Mouse (Mus musculus): ENCODE data around the gene Phtf2.
"Not testable (repeated sequence)": the region's sequence is repeated elsewhere in the genome, so short reads cannot be mapped to it uniquely, and the experiment has no call there.

The Phtf2 gene

DNA sequence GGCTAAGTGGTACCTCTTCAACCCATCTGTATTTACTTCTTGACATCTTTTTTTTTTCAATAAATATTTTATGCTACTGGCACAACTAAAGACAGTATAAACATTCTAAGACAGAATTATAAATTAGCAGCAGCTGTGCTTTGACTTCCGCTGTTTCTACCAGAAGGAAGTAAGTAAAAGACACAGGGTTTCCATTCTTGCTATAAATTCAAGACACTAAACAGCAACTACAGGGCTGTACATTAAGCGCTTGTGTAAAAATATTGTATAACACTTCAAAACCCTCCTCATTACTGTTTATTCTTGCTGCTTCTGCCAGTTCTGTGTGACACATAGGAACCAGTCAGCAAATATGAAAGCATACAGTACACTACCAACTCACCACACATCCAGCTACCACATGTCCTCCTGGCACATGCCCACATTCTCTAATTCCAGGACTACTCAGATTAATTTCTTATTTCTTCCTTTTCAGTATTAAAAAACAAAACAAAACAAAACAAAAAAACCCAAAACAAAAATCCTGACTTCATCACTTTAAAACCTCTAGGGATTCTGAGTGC lies 16.6 kb downstream of the Phtf2 start:
- CTCF ChIA-PET: interaction anchor here (0.7 kb wide), 1 partner anchor 492 kb away, joined by 3 read pairs; no protein-coding TSS in a partner anchor

DNA sequence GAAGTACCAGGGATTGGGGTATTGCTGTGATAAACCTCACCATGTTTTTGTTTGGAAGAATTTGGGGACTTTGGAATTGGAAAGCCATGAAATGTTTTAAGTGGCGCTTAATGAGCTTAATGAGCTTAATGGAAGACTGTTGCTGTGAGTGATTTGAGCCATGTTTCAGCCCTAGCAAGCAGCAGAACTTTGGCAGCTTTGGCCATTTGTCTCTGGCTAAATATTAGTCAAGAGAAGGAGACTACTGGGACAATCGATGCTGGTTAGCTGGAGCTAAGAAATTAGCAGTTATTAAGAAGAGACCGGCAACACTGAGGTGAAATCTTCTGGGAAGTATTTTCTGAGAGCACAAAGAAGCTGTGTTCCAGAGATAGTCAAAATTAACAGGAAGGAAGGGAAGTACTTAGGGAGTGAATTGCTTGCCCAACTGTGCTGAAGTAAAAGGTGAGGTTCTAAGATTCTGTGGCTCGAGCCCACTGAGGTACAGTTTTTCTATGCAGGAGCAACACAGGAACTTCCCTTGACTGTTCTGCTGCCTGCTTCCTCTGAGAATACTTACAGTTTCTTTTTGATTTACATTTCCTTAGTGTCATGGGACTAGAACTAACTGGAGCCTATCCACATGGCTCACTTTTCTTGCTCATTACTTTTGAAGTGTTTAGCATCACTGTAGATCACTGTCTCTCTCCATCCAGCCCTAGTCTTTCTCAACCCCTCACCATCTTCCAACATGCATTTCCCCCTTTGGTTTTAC lies 17.5 kb downstream of the Phtf2 start:
- CTCF ChIA-PET: no interaction called here

- CTCF ChIA-PET: no interaction called here
Observed at GRCm38 (mm10) chr5:20861901-20862300, 20.0 kb downstream of the Phtf2 start.

DNA sequence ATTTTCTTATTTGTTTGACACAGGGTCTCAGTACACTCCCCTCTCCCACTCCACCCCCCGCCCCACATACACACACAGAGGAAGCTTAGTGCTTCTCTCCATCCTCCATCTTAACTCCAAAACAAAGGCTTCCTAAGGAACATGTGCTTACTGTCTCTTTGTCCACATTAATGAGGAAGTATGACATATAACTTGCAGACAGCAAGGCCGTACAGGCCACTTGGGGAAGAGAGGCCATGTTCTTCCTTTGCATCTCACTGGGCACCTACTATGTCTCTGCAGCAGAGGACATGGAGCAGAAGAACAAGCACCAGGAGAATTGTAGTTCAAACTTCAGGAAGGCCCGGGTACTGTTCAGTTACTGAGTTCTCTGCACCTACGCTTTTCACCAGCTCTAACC lies 21.4 kb downstream of the Phtf2 start:
- CTCF ChIA-PET: interaction anchor here (0.6 kb wide), 1 partner anchor 18 kb away, joined by 3 read pairs; no protein-coding TSS in a partner anchor

- CTCF ChIA-PET: no interaction called here
Observed at GRCm38 (mm10) chr5:20858404-20858803, 23.5 kb downstream of the Phtf2 start.

- CTCF ChIA-PET: interaction anchor here (0.5 to 1.4 kb wide), 2 partner anchors 15 to 1434 kb away, joined by 3 read pairs; no protein-coding TSS in a partner anchor
Observed at GRCm38 (mm10) chr5:20855066-20855465, 26.9 kb downstream of the Phtf2 start.

DNA sequence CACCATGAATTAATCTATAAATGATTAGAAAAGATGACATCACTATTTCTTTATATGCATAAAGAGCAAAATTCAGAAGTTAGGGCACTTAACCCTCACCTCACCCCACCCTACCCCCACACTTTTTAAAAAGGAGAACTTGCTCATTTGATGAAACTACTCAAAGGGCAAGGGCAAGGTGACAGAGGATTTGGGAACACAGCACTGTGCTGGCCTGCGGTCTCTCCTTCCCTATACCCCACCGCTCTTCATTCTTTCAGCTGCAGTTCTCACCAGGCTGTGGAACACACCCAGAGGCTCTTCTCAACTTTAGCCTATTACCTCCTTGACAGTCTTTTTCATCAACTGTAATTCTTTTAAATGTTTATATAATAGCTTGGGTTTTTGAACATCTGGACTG lies 34.9 kb downstream of the Phtf2 start:
- CTCF ChIA-PET: no interaction called here

GRCm38 (mm10) chr5:20843816-20844215 lies 38.1 kb downstream of the Phtf2 start:
- CTCF ChIA-PET: interaction anchor here (0.7 kb wide), 1 partner anchor 579 kb away, joined by 16 read pairs; no protein-coding TSS in a partner anchor

- CTCF ChIA-PET: no interaction called here
Observed at GRCm38 (mm10) chr5:20843405-20843804, 38.5 kb downstream of the Phtf2 start.

DNA sequence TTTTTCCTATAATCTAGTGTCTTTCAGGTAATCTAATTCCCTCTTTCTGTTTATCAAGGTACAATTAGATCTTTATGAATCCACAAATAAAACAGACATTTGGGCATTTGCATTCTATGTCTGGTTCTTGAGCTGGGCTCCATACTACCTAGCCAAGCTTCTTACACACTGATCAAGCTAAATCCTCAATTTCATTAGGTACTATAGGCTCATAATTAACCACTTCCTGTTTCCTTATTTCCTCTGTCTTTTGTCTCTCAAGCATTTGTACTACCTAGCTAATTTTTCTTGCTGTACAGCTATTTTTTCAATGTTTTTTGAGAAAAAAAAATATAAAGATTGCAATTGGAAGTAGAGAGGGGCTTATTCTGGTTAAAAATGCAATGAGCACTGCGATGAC lies 44.8 kb downstream of the Phtf2 start:
- CTCF ChIA-PET: interaction anchor here (0.6 kb wide), 1 partner anchor 850 kb away, joined by 3 read pairs; no protein-coding TSS in a partner anchor

GRCm38 (mm10) chr5:20834399-20834798 lies 47.5 kb downstream of the Phtf2 start:
- CTCF ChIA-PET: no interaction called here

DNA sequence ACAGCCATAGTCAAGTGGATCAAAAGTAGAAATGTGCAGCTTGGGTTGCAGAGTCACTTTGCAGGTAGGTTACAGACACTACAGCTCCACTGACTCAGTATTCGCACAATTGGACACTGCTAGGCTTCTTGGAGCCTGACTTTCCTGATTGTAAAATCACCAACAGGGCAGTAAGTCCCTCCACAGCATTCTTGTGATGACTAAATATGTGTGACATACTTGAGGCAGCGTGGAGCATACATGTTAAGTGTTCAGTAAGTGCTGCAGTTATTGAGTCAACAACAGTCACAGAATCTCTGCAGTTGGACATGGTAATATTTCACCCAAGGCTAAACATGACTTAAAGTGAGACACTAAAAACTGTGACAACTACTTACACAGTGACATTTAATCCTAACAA lies 50.5 kb downstream of the Phtf2 start:
- CTCF ChIA-PET: no interaction called here

DNA sequence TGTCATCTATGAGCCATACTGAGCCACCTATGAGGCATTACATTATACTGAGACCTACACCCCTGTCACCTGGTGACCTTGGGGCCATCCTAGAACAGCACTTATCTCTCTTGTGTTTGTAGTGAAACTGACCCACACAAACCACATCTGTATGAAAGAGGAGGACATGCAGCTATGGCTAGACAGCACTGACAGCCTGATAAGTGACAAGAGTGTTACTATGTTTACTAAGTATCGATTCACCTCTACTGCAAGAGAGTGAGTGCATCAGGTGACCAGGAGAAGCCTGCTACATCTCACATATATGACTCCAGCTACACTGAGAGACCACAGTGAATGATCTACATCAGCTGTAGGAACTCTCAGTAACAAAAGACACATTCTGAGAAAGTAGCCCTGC lies 51.2 kb downstream of the Phtf2 start:
- CTCF ChIA-PET: no interaction called here

DNA sequence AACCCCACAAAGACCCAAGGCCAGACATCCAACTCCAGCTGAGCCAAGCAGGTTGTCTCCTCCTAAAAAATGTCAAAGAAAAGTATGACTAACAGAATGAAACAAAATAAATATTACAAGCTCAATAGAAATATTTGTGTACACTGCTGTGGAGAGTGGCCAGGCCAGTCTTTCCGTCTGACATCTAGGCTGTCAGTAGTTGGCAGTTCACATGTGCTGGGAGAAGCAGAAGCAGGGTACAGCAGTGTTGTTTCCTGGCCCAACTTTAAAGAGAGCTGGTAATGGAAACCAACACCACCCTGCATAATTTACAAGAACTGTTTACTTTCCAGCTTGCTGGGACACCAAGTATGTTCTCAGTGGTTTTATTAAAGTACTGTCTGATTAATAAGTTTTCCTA lies 60.3 kb downstream of the Phtf2 start:
- CTCF ChIA-PET: no interaction called here

DNA sequence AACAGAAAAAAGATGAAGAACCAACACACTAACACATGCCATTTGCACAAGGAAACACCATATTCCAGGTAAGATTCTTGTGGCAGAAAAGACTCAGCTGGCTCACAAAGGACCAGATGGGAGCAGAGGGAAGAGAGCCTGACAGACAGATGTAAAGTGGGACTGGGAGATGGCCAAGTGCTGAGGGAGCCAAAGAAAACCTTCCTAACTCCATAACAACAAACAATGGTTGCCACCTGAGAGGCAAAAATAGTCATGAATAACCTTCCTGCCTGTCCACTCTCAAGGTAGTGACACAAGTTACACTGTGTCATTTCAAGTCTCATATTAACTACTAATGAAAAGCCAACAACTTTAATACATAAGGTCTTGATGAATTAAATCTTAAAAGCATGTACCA lies 60.8 kb downstream of the Phtf2 start:
- CTCF ChIA-PET: no interaction called here

DNA sequence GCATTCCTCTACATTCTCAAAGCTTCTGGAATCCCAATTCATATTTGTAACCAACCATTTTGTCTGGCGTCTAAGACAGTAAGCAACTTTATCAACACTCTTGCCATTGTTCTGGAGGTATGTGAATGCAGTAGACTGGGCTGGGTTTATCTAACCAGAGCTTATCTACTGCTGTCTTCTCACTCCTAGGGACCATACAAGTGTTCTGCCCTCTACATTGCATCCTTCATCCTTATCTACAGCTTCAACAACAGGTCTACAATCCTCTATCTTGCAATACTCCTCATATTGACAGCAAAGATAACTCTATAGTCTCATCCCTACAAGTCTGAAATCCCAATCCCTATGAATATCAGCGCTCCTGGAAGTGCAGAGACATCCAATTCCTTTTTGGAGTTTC lies 66.8 kb downstream of the Phtf2 start:
- CTCF ChIA-PET: interaction anchor here (0.6 kb wide), 1 partner anchor 34 kb away, joined by 14 read pairs; no protein-coding TSS in a partner anchor

DNA sequence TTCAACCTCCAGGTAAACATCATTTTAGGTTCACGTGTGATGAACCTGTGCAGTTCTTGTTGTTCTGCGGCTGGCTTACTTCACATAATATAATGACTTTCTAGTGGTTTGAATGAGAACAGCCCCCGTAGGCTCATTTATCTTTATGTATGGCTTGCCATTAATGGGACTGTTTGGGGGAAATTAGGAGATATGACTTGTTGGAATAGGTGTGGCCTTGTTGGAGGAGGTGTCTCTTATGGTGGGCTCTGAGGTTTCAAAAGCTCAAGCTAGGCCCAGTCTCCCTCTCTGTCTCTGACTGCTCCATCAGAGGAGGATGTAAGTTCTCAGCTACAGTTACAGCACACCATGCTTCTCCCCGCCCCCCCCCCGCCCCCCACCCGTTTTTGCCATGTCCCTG lies 71.5 kb downstream of the Phtf2 start:
- CTCF ChIA-PET: no interaction called here

GRCm38 (mm10) chr5:20795932-20796331 lies 86.0 kb downstream of the Phtf2 start:
- CTCF ChIA-PET: no interaction called here

DNA sequence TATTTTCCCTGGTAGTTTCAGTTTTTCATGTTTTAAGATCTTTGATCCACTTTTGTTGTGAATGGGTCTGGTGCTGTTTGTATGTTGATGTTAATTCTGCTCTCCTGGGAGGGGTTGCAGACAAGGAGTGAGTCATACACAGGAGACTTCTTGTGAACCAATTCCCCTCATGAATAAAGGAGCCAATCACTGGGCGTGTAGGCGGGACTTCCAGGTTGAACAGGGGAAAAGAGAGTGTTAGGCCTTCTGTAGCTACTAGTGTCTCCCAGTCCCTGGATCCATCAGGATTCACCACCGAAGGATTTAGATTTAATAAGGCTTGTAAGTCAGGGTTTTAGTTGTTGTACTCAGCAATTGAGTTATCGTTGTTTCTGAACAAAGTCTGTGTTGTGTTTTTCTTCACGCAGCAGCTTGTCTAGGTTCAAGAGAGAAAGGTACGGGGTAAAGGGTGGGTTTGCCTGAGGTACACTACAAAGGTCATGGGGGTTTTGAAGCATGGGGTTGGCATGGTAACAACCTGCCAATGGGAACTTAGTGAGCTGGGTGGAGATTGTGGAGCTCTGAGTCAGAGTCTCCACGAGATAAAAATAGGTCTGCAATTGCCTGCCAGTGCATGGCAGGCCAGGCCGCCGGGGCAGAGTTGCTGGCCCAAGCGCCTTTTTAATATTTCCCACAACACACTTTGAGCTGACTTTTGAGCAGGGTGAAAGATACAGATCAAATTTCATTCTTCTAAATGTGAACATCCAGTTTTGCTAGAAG lies 90.0 kb downstream of the Phtf2 start:
- CTCF ChIA-PET: no interaction called here

DNA sequence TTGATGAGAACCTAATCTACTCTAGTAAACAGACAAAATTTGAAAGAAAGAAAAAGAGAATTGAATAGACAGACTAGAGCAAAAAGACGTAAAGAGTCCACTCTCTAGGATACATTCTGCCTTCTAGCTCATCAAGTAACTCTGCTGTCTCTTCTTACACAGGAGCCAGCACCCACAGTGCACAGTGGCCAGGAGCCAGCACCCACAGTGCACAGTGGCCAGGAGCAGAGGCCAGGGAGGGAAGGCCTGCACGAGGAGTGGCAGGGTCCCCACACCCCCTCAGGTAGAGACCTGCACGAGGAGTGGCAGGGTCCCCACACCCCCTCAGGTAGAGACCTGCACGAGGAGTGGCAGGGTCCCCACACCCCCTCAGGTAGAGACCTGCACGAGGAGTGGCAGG lies 95.5 kb downstream of the Phtf2 start:
- CTCF ChIA-PET: not testable (repeated sequence)

DNA sequence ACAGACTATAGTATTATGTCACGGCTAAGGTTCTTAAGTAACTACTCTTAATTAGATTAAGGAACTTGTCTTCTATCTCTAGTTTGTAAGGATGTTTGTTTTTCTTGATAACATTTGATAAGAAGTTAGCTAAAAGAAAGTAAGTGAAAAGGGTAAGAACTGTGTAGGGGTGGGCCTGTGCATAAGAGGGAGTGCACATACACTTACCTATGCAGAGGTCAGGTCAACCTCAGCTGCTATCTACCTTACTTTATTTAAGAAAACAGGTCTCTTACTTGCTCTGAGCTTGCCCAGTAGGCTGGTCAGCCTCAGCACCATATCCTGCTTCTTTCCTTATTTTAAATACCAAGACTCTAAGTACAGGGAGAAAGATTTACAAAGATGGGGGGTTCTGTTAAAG lies 100.8 kb downstream of the Phtf2 start:
- CTCF ChIA-PET: interaction anchor here (0.8 kb wide), 1 partner anchor 34 kb away, joined by 14 read pairs; no protein-coding TSS in a partner anchor

GRCm38 (mm10) chr5:20779191-20779590 lies 102.7 kb downstream of the Phtf2 start:
- CTCF ChIA-PET: no interaction called here

All from spleen, embryonic (tissue).